Mouse (Mus musculus) liver, adult 2 months (tissue): ENCODE results near the gene Gm42906.

Source experiments
- CTCF ChIP-seq: fragments of 200-500 bp; IDR thresholded peaks from 2 replicates; pipeline ENCODE4 v1.5.1; 2011; ENCODE audit warnings: low read depth, low read length, control low read depth
- POLR2A ChIP-seq: fragments of 200-500 bp; IDR thresholded peaks from 2 replicates; pipeline ENCODE4 v1.6.1; 2011; ENCODE audit warnings: low read length, control low read depth; ENCODE audit not compliant: insufficient read depth; ENCODE audit errors: extremely low read depth

DNA sequence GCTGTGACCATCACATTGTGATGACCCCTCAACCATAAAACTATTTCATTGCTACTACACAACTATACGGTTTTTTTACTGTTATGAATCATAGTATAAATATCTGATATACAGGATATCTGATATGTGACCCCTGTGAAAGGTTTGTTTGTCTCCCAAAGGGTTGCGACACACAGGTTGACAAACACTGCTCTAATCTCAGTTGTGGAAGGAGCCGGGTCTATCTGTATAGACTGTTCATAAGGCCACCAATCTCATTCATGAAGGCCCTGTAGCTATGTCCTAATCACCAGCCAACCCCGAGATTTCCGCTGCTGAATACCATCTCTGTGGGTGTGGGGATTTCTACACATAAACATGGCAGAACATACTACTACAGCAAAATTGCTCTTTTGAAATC lies 157.1 kb downstream of the Gm42906 start:
- TF ChIP-seq POLR2A, result no peak
- TF ChIP-seq CTCF, result no peak
